18 mouse cellular contexts compared by ENCODE assay signal in genomic region chr10:105531080-105531894, GRCm38 (mm10). TPM values are rescaled to one million over a fixed set of nuclear protein-coding genes. Genes with fewer than 3 reads are reported as not detected.
A peak's percentile ranks its signal among the peaks of the same experiment; 100 is the strongest.
DNase-seq lines count a peak whose midpoint lies in the region; ATAC-seq lines count a peak whose summit lies in the region.
"Had no signal": no experiment of that assay in that cellular context is flagged by ENCODE, and none has a peak within 500 bp of the region (broad histone marks: within the 10 kb centered on the region; RNA-seq: fewer than 3 reads in every experiment).

No protein-coding gene starts in this region.

- DNase-seq in intestine, embryonic 14.5 days (ENCODE audit: low spot score) = no peak
- DNase-seq in right cerebral cortex, adult 2 months (ENCODE audit: low spot score in 2 of 2) = no peak
- DNase-seq in left cerebral cortex, adult 18-20 months (ENCODE audit: low spot score in 2 of 2) = no peak
- DNase-seq: adrenal gland, postnatal 36 days; cerebellum, adult 9-10 months; kidney, adult 11 months; kidney, postnatal 10 days; layer of hippocampus, adult 9-11 months; lung, postnatal 10 days; right cerebral cortex, postnatal 4 days had no signal

- H3K4me2 ChIP-seq in liver, embryonic 16.5 days (ENCODE audit: low read depth, low read length) = no peak overlapping the region
- no peak overlapping the region for H3K4me2 ChIP-seq in liver, embryonic 12.5 days
- no peak overlapping the region for H3K4me2 ChIP-seq in forebrain, embryonic 13.5 days
- peak overlapping the region; percentile 20; the same call in 1 of the 2 replicates for H3K4me2 ChIP-seq in intestine, embryonic 14.5 days (ENCODE audit: low read length)
- no peak overlapping the region for H3K4me2 ChIP-seq in stomach, embryonic 14.5 days (replicated peaks; ENCODE audit: low read depth, low read length)
- H3K4me2 ChIP-seq: embryonic facial prominence, embryonic 12.5 days; heart, embryonic 12.5 days; limb, embryonic 15.5 days; neural tube, embryonic 13.5 days had no signal

- no peaks in the 10 kb centered on the region for H3K36me3 ChIP-seq in liver, embryonic 16.5 days (ENCODE audit: control insufficient read depth, insufficient read depth)
- no peaks in the 10 kb centered on the region for H3K36me3 ChIP-seq in liver, embryonic 12.5 days
- no peaks in the 10 kb centered on the region for H3K36me3 ChIP-seq in forebrain, embryonic 13.5 days (ENCODE audit: poor library complexity, severe bottlenecking)
- H3K36me3 ChIP-seq in intestine, embryonic 14.5 days (ENCODE audit: control insufficient read depth, insufficient read depth, low read length) = no peaks in the 10 kb centered on the region
- H3K36me3 ChIP-seq in stomach, embryonic 14.5 days (ENCODE audit: control insufficient read depth, insufficient read depth, low read length) = no peaks in the 10 kb centered on the region
- H3K36me3 ChIP-seq: embryonic facial prominence, embryonic 12.5 days; heart, embryonic 12.5 days; limb, embryonic 15.5 days; neural tube, embryonic 13.5 days had no signal

- H3K4me3 ChIP-seq in liver, embryonic 16.5 days (ENCODE audit: low read depth, low read length) = no peak overlapping the region
- H3K4me3 ChIP-seq in liver, embryonic 12.5 days = no peak overlapping the region
- H3K4me3 ChIP-seq in forebrain, embryonic 13.5 days = no peak overlapping the region
- no peak overlapping the region for H3K4me3 ChIP-seq in intestine, embryonic 14.5 days (ENCODE audit: low read depth, low read length)
- H3K4me3 ChIP-seq in stomach, embryonic 14.5 days (ENCODE audit: low read depth, low read length) = no peak overlapping the region
- H3K4me3 ChIP-seq: embryonic facial prominence, embryonic 12.5 days; heart, embryonic 12.5 days; limb, embryonic 15.5 days; neural tube, embryonic 13.5 days had no signal

- no peak overlapping the region for H3K9ac ChIP-seq in liver, embryonic 16.5 days (ENCODE audit: low read depth, low read length)
- no peak overlapping the region for H3K9ac ChIP-seq in liver, embryonic 12.5 days
- H3K9ac ChIP-seq in forebrain, embryonic 13.5 days = no peak overlapping the region
- H3K9ac ChIP-seq in intestine, embryonic 14.5 days (ENCODE audit: low read length) = no peak overlapping the region
- H3K9ac ChIP-seq in stomach, embryonic 14.5 days (replicated peaks; ENCODE audit: low read depth, low read length) = no peak overlapping the region
- H3K9ac ChIP-seq: embryonic facial prominence, embryonic 12.5 days; heart, embryonic 12.5 days; limb, embryonic 15.5 days; neural tube, embryonic 13.5 days had no signal

- ATAC-seq in liver, embryonic 16.5 days (ENCODE audit: low read depth) = peak; percentile 47; the same call in 1 of the 2 replicates
- no peak for ATAC-seq in liver, embryonic 12.5 days
- peak; percentile 79 for ATAC-seq in forebrain, embryonic 13.5 days
- peak; percentile 90 for ATAC-seq in intestine, embryonic 14.5 days (replicated peaks; ENCODE audit: low FRiP score, low TSS enrichment, low read depth)
- peak; percentile 79 for ATAC-seq in stomach, embryonic 14.5 days (ENCODE audit: insufficient number of reproducible peaks, insufficient read depth, low FRiP score, low read depth)

- H3K9me3 ChIP-seq in liver, embryonic 16.5 days (replicated peaks; ENCODE audit: control insufficient read depth, low read length) = no peaks in the 10 kb centered on the region
- no peaks in the 10 kb centered on the region for H3K9me3 ChIP-seq in liver, embryonic 12.5 days (replicated peaks)
- no peaks in the 10 kb centered on the region for H3K9me3 ChIP-seq in forebrain, embryonic 13.5 days (replicated peaks)
- H3K9me3 ChIP-seq in intestine, embryonic 14.5 days (ENCODE audit: control insufficient read depth, low read length) = no peaks in the 10 kb centered on the region
- H3K9me3 ChIP-seq in stomach, embryonic 14.5 days (ENCODE audit: control insufficient read depth, low read depth, low read length) = no peaks in the 10 kb centered on the region
- H3K9me3 ChIP-seq: embryonic facial prominence, embryonic 12.5 days; heart, embryonic 12.5 days; limb, embryonic 15.5 days; neural tube, embryonic 13.5 days had no signal

- no peak overlapping the region for H3K27ac ChIP-seq in liver, embryonic 16.5 days (ENCODE audit: low read length)
- H3K27ac ChIP-seq in liver, embryonic 12.5 days = no peak overlapping the region
- no peak overlapping the region for H3K27ac ChIP-seq in forebrain, embryonic 13.5 days
- H3K27ac ChIP-seq in intestine, embryonic 14.5 days (ENCODE audit: low read depth) = no peak overlapping the region
- H3K27ac ChIP-seq in stomach, embryonic 14.5 days (ENCODE audit: low read length) = no peak overlapping the region
- H3K27ac ChIP-seq: embryonic facial prominence, embryonic 12.5 days; limb, embryonic 15.5 days; neural tube, embryonic 13.5 days had no signal

- WGBS in liver, embryonic 16.5 days (ENCODE audit: insufficient replicate concordance) = 46% methylated on average over 9 of the region's 9 CpGs
- 45% methylated on average over 9 of the region's 9 CpGs for WGBS in liver, embryonic 12.5 days (ENCODE audit: insufficient replicate concordance)
- WGBS in forebrain, embryonic 13.5 days = 43% methylated on average over 9 of the region's 9 CpGs
- WGBS in intestine, embryonic 14.5 days = 74% methylated on average over 9 of the region's 9 CpGs
- WGBS in stomach, embryonic 14.5 days = 75% methylated on average over 9 of the region's 9 CpGs

- H3K4me1 ChIP-seq in liver, embryonic 16.5 days (ENCODE audit: control insufficient read depth, low read depth, low read length) = no peaks in the 10 kb centered on the region
- no peaks in the 10 kb centered on the region for H3K4me1 ChIP-seq in liver, embryonic 12.5 days
- H3K4me1 ChIP-seq in forebrain, embryonic 13.5 days = peaks cover 28% of the 10 kb centered on the region
- 0 out of 2 replicates have a peak, but pooled peaks cover 2% of the 10 kb centered on the region for H3K4me1 ChIP-seq in intestine, embryonic 14.5 days (replicated peaks; ENCODE audit: control insufficient read depth, insufficient read depth, low read length)
- H3K4me1 ChIP-seq in stomach, embryonic 14.5 days (ENCODE audit: control insufficient read depth, insufficient read depth, low read length) = 0 out of 2 replicates have a peak, but pooled peaks cover 3% of the 10 kb centered on the region
- H3K4me1 ChIP-seq: limb, embryonic 15.5 days had no signal

- no peaks in the 10 kb centered on the region for H3K27me3 ChIP-seq in liver, embryonic 16.5 days (ENCODE audit: control insufficient read depth, insufficient read depth, low read depth, low read length)
- no peaks in the 10 kb centered on the region for H3K27me3 ChIP-seq in liver, embryonic 12.5 days (replicated peaks)
- H3K27me3 ChIP-seq in forebrain, embryonic 13.5 days = no peaks in the 10 kb centered on the region
- H3K27me3 ChIP-seq in intestine, embryonic 14.5 days (replicated peaks; ENCODE audit: control insufficient read depth, insufficient read depth, low read length) = no peaks in the 10 kb centered on the region
- H3K27me3 ChIP-seq in stomach, embryonic 14.5 days (ENCODE audit: control insufficient read depth, insufficient read depth, low read length) = no peaks in the 10 kb centered on the region
- H3K27me3 ChIP-seq: embryonic facial prominence, embryonic 12.5 days; heart, embryonic 12.5 days; limb, embryonic 15.5 days; neural tube, embryonic 13.5 days had no signal

RNA-seq across cellular contexts. Expression of gene Tmtc2, which starts 43.0 kb away (rescaled TPM):
- polyA plus RNA-seq in liver, embryonic 16.5 days (2015; fragmentation: Nextera tagmentation; extraction: Ambion mirVana) = 0.62 and 0.76 TPM in 2 replicates
- polyA plus RNA-seq in liver, embryonic 12.5 days (2016; fragmentation: Nextera tagmentation; extraction: Ambion mirVana) = 2.8 TPM in 2 replicates
- 5.7 and 6.9 TPM in 2 replicates for polyA plus RNA-seq in forebrain, embryonic 13.5 days (2015; fragmentation: Nextera tagmentation; extraction: Ambion mirVana)
- 10.9 and 12.6 TPM in 2 replicates for polyA plus RNA-seq in intestine, embryonic 14.5 days (2014; fragmentation: Nextera tagmentation; extraction: Ambion mirVana)
- polyA plus RNA-seq in stomach, embryonic 14.5 days (2014; fragmentation: Nextera tagmentation; extraction: Ambion mirVana) = 16.4 and 17.0 TPM in 2 replicates
- 10 to 100 TPM in 1 of 2 experiments, 1 to 10 TPM in 1; 9.7 to 11.0 TPM for total RNA-seq in left cerebral cortex, adult 18-20 months (2021)
